Mouse (Mus musculus) brain, embryonic 14.5 days (tissue): ENCODE data around the gene Suds3.

Experiments
- CTCF ChIP-seq: fragments of 200-500 bp; IDR thresholded peaks from 2 replicates; pipeline ENCODE4 v1.5.1; 2012; ENCODE audit warnings: inconsistent platforms, mild to moderate bottlenecking, moderate library complexity, borderline replicate concordance; ENCODE audit not compliant: insufficient read depth, insufficient read length; ENCODE audit errors: extremely low read depth
- POLR2A ChIP-seq: fragments of 200-500 bp; IDR thresholded peaks from 2 replicates; pipeline ENCODE4 v1.6.1; 2012; ENCODE audit warnings: mild to moderate bottlenecking, inconsistent platforms, borderline replicate concordance; ENCODE audit not compliant: poor library complexity, insufficient read depth, insufficient read length, severe bottlenecking; ENCODE audit errors: extremely low read depth

DNA sequence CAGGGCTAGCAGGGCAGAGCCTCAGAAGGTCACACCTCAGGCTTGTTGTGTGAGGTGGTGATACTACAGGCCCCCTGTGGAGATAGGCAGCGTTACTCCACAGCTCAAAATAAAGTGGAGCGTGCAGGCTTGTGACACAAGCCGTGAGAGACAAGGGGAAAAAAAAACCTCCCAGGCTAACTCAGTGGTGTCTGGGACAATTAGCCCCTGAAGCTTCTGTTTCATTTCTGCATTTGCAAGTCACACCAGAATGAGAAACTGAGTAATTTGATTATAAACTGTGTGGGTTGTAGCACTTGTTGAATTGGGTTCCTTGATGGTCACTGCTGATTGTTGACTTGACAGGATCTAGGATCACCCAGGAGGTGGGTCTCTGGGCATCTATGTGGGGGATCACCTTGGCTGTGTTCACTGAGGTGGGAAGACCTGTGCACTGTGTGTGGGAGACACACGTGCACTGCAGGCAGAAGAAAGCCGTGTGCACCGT is 43.9 kb upstream of the Suds3 start:
- TF ChIP-seq CTCF (no peak), POLR2A (no peak)
